Mouse (Mus musculus) gastrocnemius, postnatal 36 days (tissue): ENCODE results near the gene Birc7. TPM values are rescaled to one million over a fixed set of nuclear protein-coding genes. Genes with fewer than 3 reads are reported as not detected.
A peak's percentile ranks its signal among the peaks of the same experiment; 100 is the strongest.

Experiments used
- DNase-seq, 2 experiments: peaks; one replicate each; pipeline ENCODE4 v3.0.0; 2022
- intact Hi-C: fragments of 180-260 bp; cut with DNase I; formaldehyde crosslinking; loops from one replicate; pipeline ENCODE4 v1.15.1; 2025
- long read RNA-seq, 2 experiments: library from polyadenylated mRNA; stranded (forward); transcript quantifications; one replicate each; pipeline ENCODE4 v2.0.0; 2021
- total RNA-seq, 2 experiments: library from RNA; stranded (reverse); gene quantifications; 2 replicates each; pipeline ENCODE4 v1.2.3; 2021

Birc7 gene
- not detected for total RNA-seq
- long read RNA-seq, experiment 1, result 0 reads
- long read RNA-seq, experiment 2, result 0 reads

GRCm38 (mm10) chr2:180928723-180929122 lies at the start of gene Birc7:
Gene Birc7, plus strand, starts transcription at chr2:180929023.
- intact Hi-C loops, result no loop called here
- no peak for DNase-seq

GRCm38 (mm10) chr2:180879365-180880067 lies 49.3 kb upstream of the Birc7 start:
- no peak for DNase-seq
- intact Hi-C loops, result no loop called here

- intact Hi-C loops, result no loop called here
- no peak for DNase-seq
Measured at GRCm38 (mm10) chr2:180881281-180881680, 47.5 kb upstream of the Birc7 start.

- intact Hi-C loops, result no loop called here
- DNase-seq, result no peak
Measured at GRCm38 (mm10) chr2:180885270-180885669, 43.6 kb upstream of the Birc7 start.

GRCm38 (mm10) chr2:180889271-180889920 lies 39.4 kb upstream of the Birc7 start:
- intact Hi-C loops, result no loop called here
- no peak for DNase-seq

GRCm38 (mm10) chr2:180889921-180890280 lies 38.9 kb upstream of the Birc7 start:
- intact Hi-C loops, result no loop called here
- no peak for DNase-seq

GRCm38 (mm10) chr2:180890422-180891074 lies 38.3 kb upstream of the Birc7 start:
- no peak for DNase-seq
- intact Hi-C loops, result no loop called here

- intact Hi-C loops, result no loop called here
- DNase-seq, result no peak
Measured at GRCm38 (mm10) chr2:180891075-180891834, 37.6 kb upstream of the Birc7 start.

- DNase-seq, result no peak
- intact Hi-C loops, result no loop called here
Measured at GRCm38 (mm10) chr2:180891835-180892323, 36.9 kb upstream of the Birc7 start.

- intact Hi-C loops, result no loop called here
- DNase-seq, result no peak
Measured at GRCm38 (mm10) chr2:180892841-180893521, 35.8 kb upstream of the Birc7 start.

- intact Hi-C loops, result no loop called here
- no peak for DNase-seq
Measured at GRCm38 (mm10) chr2:180893537-180894028, 35.2 kb upstream of the Birc7 start.

GRCm38 (mm10) chr2:180894029-180894623 lies 34.7 kb upstream of the Birc7 start:
- intact Hi-C loops, result no loop called here
- DNase-seq, result peak in 1 of 2 experiments; percentile 20

- intact Hi-C loops, result no loop called here
- no peak for DNase-seq
Measured at GRCm38 (mm10) chr2:180894734-180895133, 34.1 kb upstream of the Birc7 start.

GRCm38 (mm10) chr2:180895321-180895720 lies 33.5 kb upstream of the Birc7 start:
- intact Hi-C loops, result no loop called here
- no peak for DNase-seq

- intact Hi-C loops, result no loop called here
- no peak for DNase-seq
Measured at GRCm38 (mm10) chr2:180895837-180896525, 32.8 kb upstream of the Birc7 start.

- DNase-seq, result no peak
- intact Hi-C loops, result no loop called here
Measured at GRCm38 (mm10) chr2:180896819-180897625, 31.8 kb upstream of the Birc7 start.

- no peak for DNase-seq
- intact Hi-C loops, result no loop called here
Measured at GRCm38 (mm10) chr2:180897857-180898256, 31.0 kb upstream of the Birc7 start.

- no peak for DNase-seq
- intact Hi-C loops, result no loop called here
Measured at GRCm38 (mm10) chr2:180902086-180902485, 26.7 kb upstream of the Birc7 start.
